Mouse (Mus musculus) megakaryocyte, embryonic 14.5 days (primary cell): Measurements from ENCODE around the gene Ddc.

Experiments
- FLI1 ChIP-seq: IDR thresholded peaks from 2 replicates; pipeline ENCODE4 v1.6.1; 2012; ENCODE audit warnings: low read length, inconsistent platforms, mixed read lengths
- GATA1 ChIP-seq: IDR thresholded peaks from 3 replicates; pipeline ENCODE4 v1.6.1; 2012; ENCODE audit warnings: mixed read lengths, low read length, inconsistent platforms, borderline replicate concordance

GRCm38 (mm10) chr11:11821387-11821975, 76.5 kb downstream of the Ddc start:
- no peak for TF ChIP-seq FLI1
- no peak for TF ChIP-seq GATA1
